16 mouse cellular contexts compared by ENCODE assay signal in the genomic region with DNA sequence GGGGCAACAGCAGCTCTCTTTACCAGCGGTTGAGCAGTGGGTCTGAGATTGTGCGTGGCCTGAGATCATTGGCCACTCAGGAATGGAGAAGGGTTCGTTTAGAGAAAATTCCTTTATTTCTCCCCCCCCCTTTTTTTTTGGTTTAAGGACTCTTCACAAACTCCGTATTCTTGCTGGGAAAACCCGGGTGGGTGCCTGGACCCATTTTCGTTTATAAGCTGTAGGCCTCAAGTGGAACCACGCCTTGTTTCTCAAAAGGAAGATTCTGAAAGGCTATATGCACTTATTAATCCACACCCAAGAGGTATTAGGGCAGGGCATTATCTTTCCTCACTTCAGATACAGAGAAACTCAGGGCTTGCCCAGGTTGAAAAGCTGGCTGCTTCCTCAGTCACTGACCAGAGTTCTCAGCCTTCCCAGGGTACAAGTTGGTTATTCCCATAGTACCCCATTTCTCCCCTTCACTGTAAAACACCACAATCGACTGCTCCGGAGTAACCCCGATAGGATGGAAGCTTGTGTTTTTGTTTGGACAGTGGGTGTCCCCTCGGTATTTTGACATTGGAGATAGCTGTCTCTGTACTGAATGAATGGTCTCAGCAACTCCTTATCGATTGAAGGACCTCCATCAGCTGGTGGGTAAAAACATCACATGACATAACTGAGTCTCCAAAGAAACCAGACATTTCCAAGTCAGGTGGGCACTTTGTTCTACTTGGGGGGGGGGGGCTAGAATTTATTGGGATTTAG. TPM values are rescaled to one million over a fixed set of nuclear protein-coding genes. Genes with fewer than 3 reads are reported as not detected.
DNase-seq lines count a peak whose midpoint lies in the region; ATAC-seq and TF ChIP-seq lines count a peak whose summit lies in the region.
"Had no signal": no experiment of that assay in that cellular context is flagged by ENCODE, and none has a peak within 500 bp of the region (broad histone marks: within the 10 kb centered on the region; RNA-seq: fewer than 3 reads in every experiment).

No protein-coding gene starts in this region.

- TF ChIP-seq POLR2A in ES-Bruce4 (IDR thresholded peaks at IDR 0.05; ENCODE audit: insufficient read depth, low read length), result no peak

- H3K9me3 ChIP-seq in heart, embryonic 11.5 days (replicated peaks; ENCODE audit: control insufficient read depth, low read length), result no peaks in the 10 kb centered on the region
- no peaks in the 10 kb centered on the region for H3K9me3 ChIP-seq in kidney, embryonic 16.5 days (ENCODE audit: low read length)
- no peaks in the 10 kb centered on the region for H3K9me3 ChIP-seq in ES-Bruce4 (replicated peaks; ENCODE audit: control insufficient read depth, insufficient read depth, low read length, poor library complexity, severe bottlenecking)
- no peaks in the 10 kb centered on the region for H3K9me3 ChIP-seq in limb, embryonic 10.5 days (replicated peaks)
- H3K9me3 ChIP-seq: embryonic facial prominence, embryonic 12.5 days had no signal

- no peak overlapping the region for H3K27ac ChIP-seq in heart, embryonic 11.5 days (ENCODE audit: low read depth, low read length)
- peak overlapping the region; percentile 86 for H3K27ac ChIP-seq in kidney, embryonic 16.5 days (ENCODE audit: low read length)
- H3K27ac ChIP-seq in ES-Bruce4 (ENCODE audit: insufficient read depth, low read length), result no peak overlapping the region
- H3K27ac ChIP-seq in limb, embryonic 10.5 days, result no peak overlapping the region
- H3K27ac ChIP-seq: embryonic facial prominence, embryonic 12.5 days had no signal

- TF ChIP-seq EP300 in ES-Bruce4 (IDR thresholded peaks at IDR 0.05; ENCODE audit: insufficient read depth, low read depth, low read length), result no peak

- H3K4me2 ChIP-seq in heart, embryonic 11.5 days, result peak overlapping the region; percentile 59
- peak overlapping the region; percentile 69 for H3K4me2 ChIP-seq in kidney, embryonic 16.5 days (replicated peaks; ENCODE audit: low read depth, low read length)
- H3K4me2 ChIP-seq: embryonic facial prominence, embryonic 12.5 days had no signal

- peaks cover 16% of the 10 kb centered on the region for H3K4me1 ChIP-seq in heart, embryonic 11.5 days (ENCODE audit: control insufficient read depth, insufficient read depth, low read length)
- peaks cover 44% of the 10 kb centered on the region for H3K4me1 ChIP-seq in kidney, embryonic 16.5 days (ENCODE audit: insufficient read depth, low read length)
- no peaks in the 10 kb centered on the region for H3K4me1 ChIP-seq in ES-Bruce4 (ENCODE audit: control insufficient read depth, insufficient read depth, low read length)
- peaks cover 52% of the 10 kb centered on the region for H3K4me1 ChIP-seq in limb, embryonic 10.5 days

- H3K36me3 ChIP-seq in heart, embryonic 11.5 days (ENCODE audit: control insufficient read depth, insufficient read depth, low read length), result no peaks in the 10 kb centered on the region
- no peaks in the 10 kb centered on the region for H3K36me3 ChIP-seq in kidney, embryonic 16.5 days (ENCODE audit: insufficient read depth, low read length)
- H3K36me3 ChIP-seq in ES-Bruce4 (ENCODE audit: control insufficient read depth, insufficient read depth, low read length, poor library complexity, severe bottlenecking), result no peaks in the 10 kb centered on the region
- no peaks in the 10 kb centered on the region for H3K36me3 ChIP-seq in limb, embryonic 10.5 days
- H3K36me3 ChIP-seq: embryonic facial prominence, embryonic 12.5 days had no signal

- TF ChIP-seq CTCF in ES-Bruce4 (IDR thresholded peaks at IDR 0.05; ENCODE audit: low read depth, low read length), result no peak

- H3K27me3 ChIP-seq in heart, embryonic 11.5 days (ENCODE audit: control insufficient read depth, insufficient read depth, low read length), result peaks cover 91% of the 10 kb centered on the region
- H3K27me3 ChIP-seq in kidney, embryonic 16.5 days (ENCODE audit: insufficient read depth, low read length), result peaks cover 59% of the 10 kb centered on the region
- H3K27me3 ChIP-seq in ES-Bruce4 (ENCODE audit: control insufficient read depth, insufficient read depth, low read length, poor library complexity, severe bottlenecking), result peaks cover 32% of the 10 kb centered on the region
- H3K27me3 ChIP-seq in limb, embryonic 10.5 days (ENCODE audit: low read depth, poor library complexity, severe bottlenecking), result peaks cover 100% of the 10 kb centered on the region

- 6% methylated on average over 12 of the region's 12 CpGs for WGBS in heart, embryonic 11.5 days (ENCODE audit: insufficient replicate concordance)
- WGBS in kidney, embryonic 16.5 days, result 17% methylated on average over 12 of the region's 12 CpGs
- 4% methylated on average over 12 of the region's 12 CpGs for WGBS in limb, embryonic 10.5 days

- DNase-seq in heart, postnatal 25 days (ENCODE audit: low spot score), result no peak
- no peak for DNase-seq in kidney, postnatal 25 days
- DNase-seq in limb, embryonic 10.5 days (ENCODE audit: low spot score), result peak; percentile 37
- DNase-seq in cerebellum, postnatal 36 days, result no peak
- DNase-seq in layer of hippocampus, postnatal 14 days (ENCODE audit: low spot score in 2 of 2), result no peak
- DNase-seq: adrenal gland, postnatal 25 days; cerebellum, adult 11 months; kidney, adult 11 months had no signal

- intact Hi-C loops in heart, postnatal 25 days (cut with DNase I), result no loop called here

- ATAC-seq in heart, embryonic 11.5 days (replicated peaks; ENCODE audit: insufficient number of reproducible peaks, low FRiP score, low TSS enrichment), result no peak
- no peak for ATAC-seq in kidney, embryonic 16.5 days (ENCODE audit: low FRiP score, low TSS enrichment)
- ATAC-seq: CD4-positive, CD25-positive, alpha-beta regulatory T cell, adult 4 months had no signal

- peak overlapping the region; percentile 56; the same call in 1 of the 2 replicates for H3K9ac ChIP-seq in heart, embryonic 11.5 days (ENCODE audit: low read depth, low read length)
- H3K9ac ChIP-seq in kidney, embryonic 16.5 days (replicated peaks; ENCODE audit: low read length), result peak overlapping the region; percentile 85
- no peak overlapping the region for H3K9ac ChIP-seq in ES-Bruce4 (ENCODE audit: low read depth, poor library complexity, severe bottlenecking)
- H3K9ac ChIP-seq: embryonic facial prominence, embryonic 12.5 days had no signal

- H3K4me3 ChIP-seq in heart, embryonic 11.5 days (ENCODE audit: low read depth, low read length), result peak overlapping the region; percentile 38
- peak overlapping the region; percentile 76 for H3K4me3 ChIP-seq in kidney, embryonic 16.5 days (ENCODE audit: low read length)
- H3K4me3 ChIP-seq in ES-Bruce4 (ENCODE audit: low read depth, low read length), result 0 out of 2 replicates have a peak overlapping the region, but pooled peaks have one; percentile 26
- peak overlapping the region; percentile 21; the same call in 1 of the 2 replicates for H3K4me3 ChIP-seq in limb, embryonic 10.5 days
- H3K4me3 ChIP-seq: embryonic facial prominence, embryonic 12.5 days had no signal

RNA-seq across cellular contexts. Expression of a gene that starts 4.9 kb away (rescaled TPM):
- 32.9 and 37.5 TPM in 2 replicates for polyA plus RNA-seq in heart, embryonic 11.5 days (2014; fragmentation: Nextera tagmentation; extraction: Ambion mirVana)
- total RNA-seq in heart, postnatal 25 days (2021), result 1 to 10 TPM; 6.0 to 6.6 TPM
- polyA plus RNA-seq in kidney, embryonic 16.5 days (2015; fragmentation: Nextera tagmentation; extraction: Ambion mirVana), result 124 and 142 TPM in 2 replicates
- 4.1 and 4.6 TPM in 2 replicates for polyA plus RNA-seq in ES-Bruce4 (2011; ENCODE audit: insufficient read depth, insufficient read length, low read depth, missing spikeins)
- 5.6 and 6.6 TPM in 2 replicates for polyA plus RNA-seq in limb, embryonic 10.5 days (2016; fragmentation: Nextera tagmentation; extraction: Ambion mirVana)
- under 1 TPM in 1 of 2 experiments, not detected in 1; 0.24 TPM for total RNA-seq in layer of hippocampus, postnatal 14 days (2021)
- total RNA-seq: megakaryocyte progenitor cell, adult 5-6 weeks had no signal
- polyA plus RNA-seq: CD4-positive, CD25-positive, alpha-beta regulatory T cell, adult 4 months had no signal

RNA-seq across cellular contexts. Expression of a gene that starts 39.4 kb away (rescaled TPM):
- polyA plus RNA-seq in heart, embryonic 11.5 days (2014; fragmentation: Nextera tagmentation; extraction: Ambion mirVana), result not detected in 2 replicates
- not detected for total RNA-seq in heart, postnatal 25 days (2021)
- not detected in 2 replicates for polyA plus RNA-seq in kidney, embryonic 16.5 days (2015; fragmentation: Nextera tagmentation; extraction: Ambion mirVana)
- polyA plus RNA-seq in ES-Bruce4 (2011; ENCODE audit: insufficient read depth, insufficient read length, low read depth, missing spikeins), result not detected in 2 replicates
- polyA plus RNA-seq in limb, embryonic 10.5 days (2016; fragmentation: Nextera tagmentation; extraction: Ambion mirVana), result not detected in 2 replicates
- not detected for total RNA-seq in layer of hippocampus, postnatal 14 days (2021)
- total RNA-seq: adrenal gland, postnatal 25 days; layer of hippocampus, postnatal 10 days; liver, adult 2 months; megakaryocyte progenitor cell, adult 5-6 weeks had no signal
- polyA plus RNA-seq: CD4-positive, CD25-positive, alpha-beta regulatory T cell, adult 4 months; embryonic facial prominence, embryonic 12.5 days; liver, adult 2 months had no signal

Comparison
In these comparisons a context has a peak if more than half of its experiments do, and no peak if none do; other contexts are left out.
1. H3K4me3 ChIP-seq: peak in every context shown above with its lines; median percentile 76 in kidney, embryonic 16.5 days; 38 in heart, embryonic 11.5 days; 26 in ES-Bruce4; 21 in limb, embryonic 10.5 days.